Mouse (Mus musculus) midbrain, postnatal 0 days (tissue): ENCODE results near the gene Fam71f1. TPM values are rescaled to one million over a fixed set of nuclear protein-coding genes. Genes with fewer than 3 reads are reported as not detected.
A peak's percentile ranks its signal among the peaks of the same experiment; 100 is the strongest.

Source experiments
- ATAC-seq: fragments of 200-750 bp; cut with Nextera tagmentation; 2 replicates; pipeline ENCODE4 v1.8.0; 2017; ENCODE audit warnings: moderate number of reproducible peaks, mild to moderate bottlenecking, moderate TSS enrichment, moderate library complexity; ENCODE audit not compliant: low FRiP score
- DNase-seq: peaks from one replicate; pipeline ENCODE4 v3.0.0-alpha.2; 2015; ENCODE audit warnings: low spot score
- H3K27ac ChIP-seq: fragments of 300-500 bp; sonication (generic); 2 replicates; pipeline ENCODE4 v1.5.1; 2014; ENCODE audit warnings: low read depth, mild to moderate bottlenecking, low read length, mixed read lengths
- H3K27me3 ChIP-seq: fragments of 300-500 bp; sonication (generic); 2 replicates; pipeline ENCODE4 v1.6.1; 2014; ENCODE audit warnings: low read length, control low read depth, mixed read lengths; ENCODE audit not compliant: insufficient read depth
- H3K36me3 ChIP-seq: fragments of 300-500 bp; sonication (generic); 2 replicates; pipeline ENCODE4 v1.6.1; 2014; ENCODE audit warnings: low read length, control low read depth, mixed read lengths; ENCODE audit not compliant: insufficient read depth
- H3K4me1 ChIP-seq: fragments of 300-500 bp; sonication (generic); 2 replicates; pipeline ENCODE4 v1.6.1; 2014; ENCODE audit warnings: mild to moderate bottlenecking, control low read depth, antibody characterized with exemption, low read length, mixed read lengths; ENCODE audit not compliant: insufficient read depth
- H3K4me2 ChIP-seq: fragments of 300-500 bp; sonication (generic); 2 replicates; pipeline ENCODE4 v1.6.1; 2014; ENCODE audit warnings: low read depth, mild to moderate bottlenecking, low read length, mixed read lengths; ENCODE audit not compliant: poor library complexity, severe bottlenecking
- H3K4me3 ChIP-seq: fragments of 300-500 bp; sonication (generic); 2 replicates; pipeline ENCODE4 v1.5.1; 2014; ENCODE audit warnings: low read depth, mild to moderate bottlenecking, low read length, moderate library complexity
- H3K9ac ChIP-seq: fragments of 300-500 bp; sonication (generic); replicated peaks from 2 replicates; pipeline ENCODE4 v1.6.1; 2014; ENCODE audit warnings: mild to moderate bottlenecking, low read length, moderate library complexity, mixed read lengths; ENCODE audit not compliant: poor library complexity, severe bottlenecking
- H3K9me3 ChIP-seq: fragments of 300-500 bp; sonication (generic); 2 replicates; pipeline ENCODE4 v1.6.1; 2016; ENCODE audit warnings: low read length, control low read depth
- CTCF ChIP-seq: IDR thresholded peaks from 2 replicates; pipeline ENCODE4 v1.5.1; 2016; ENCODE audit warnings: antibody characterized with exemption, mild to moderate bottlenecking
- WGBS: fragments of 180-500 bp; shearing (Covaris S2); extraction: QIAGEN DNeasy Blood & Tissue Kit; methylation state at CpG from one replicate; pipeline ENCODE4 v1.1.7; 2014; 5-methylcytosine and 5-hydroxymethylcytosine counted together
- polyA plus RNA-seq: library from polyadenylated mRNA; unstranded; fragments of >200 nt; fragmentation: Nextera tagmentation; extraction: Ambion mirVana; gene quantifications from 2 replicates; pipeline ENCODE4 v1.2.1, GENCODE M21; 2015
- total RNA-seq: library from RNA; depleted of rRNA; stranded (reverse); fragments of >200 nt; gene quantifications from 2 replicates; pipeline ENCODE4 v1.2.3, GENCODE M21; 2014; rRNA removed

Fam71f1 gene
- total and polyA plus RNA-seq, 2 experiments from 2014 or later = not detected

DNA sequence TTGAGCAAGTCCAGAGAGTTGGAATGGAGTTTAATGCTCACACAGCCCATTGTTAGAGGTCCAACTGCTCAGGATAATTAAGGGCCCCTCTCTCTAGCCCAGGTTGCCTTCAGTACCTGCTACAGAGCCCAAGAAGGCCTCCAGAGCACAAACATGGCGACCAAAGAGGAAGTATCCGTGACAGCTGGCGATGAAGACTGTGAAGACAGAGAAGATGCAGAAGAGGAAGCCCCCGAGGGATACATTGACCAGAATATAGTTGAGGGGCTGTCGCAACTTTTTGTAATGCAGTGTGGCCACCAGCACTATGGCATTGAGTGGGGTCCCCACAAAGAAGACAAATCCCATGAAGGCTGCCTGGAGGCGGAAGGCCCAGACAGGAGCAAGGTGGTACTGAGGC is 61.0 kb downstream of the Fam71f1 start:
- WGBS = 95% methylated on average over 6 of the region's 6 CpGs
- TF ChIP-seq CTCF = no peak
- Histone ChIP-seq H3K9me3 (no peaks in the 10 kb centered on the region), H3K27ac (no peak overlapping the region), H3K4me2 (no peak overlapping the region), H3K4me3 (no peak overlapping the region), H3K36me3 (peaks cover 21% of the 10 kb centered on the region), H3K4me1 (no peaks in the 10 kb centered on the region), H3K9ac (no peak overlapping the region), H3K27me3 (no peaks in the 10 kb centered on the region)
- DNase-seq (no peak), ATAC-seq (no peak)

GRCm38 (mm10) chr6:29382442-29382841 is 63.5 kb downstream of the Fam71f1 start:
- no peak overlapping the region for H3K4me2 ChIP-seq
- H3K36me3 ChIP-seq = peaks cover 9% of the 10 kb centered on the region; the same call in 1 of the 2 replicates
- no peak overlapping the region for H3K27ac ChIP-seq
- DNase-seq (peak; percentile 22), ATAC-seq (0 out of 2 replicates have a peak, but pooled peaks have one; percentile 58)
- H3K4me1 ChIP-seq = no peaks in the 10 kb centered on the region
- WGBS = 24% methylated on average over 2 of the region's 2 CpGs
- no peak overlapping the region for H3K9ac ChIP-seq
- H3K4me3 ChIP-seq = no peak overlapping the region
- TF ChIP-seq CTCF = no peak
- no peaks in the 10 kb centered on the region for H3K9me3 ChIP-seq
- no peaks in the 10 kb centered on the region; the same call in 1 of the 2 replicates for H3K27me3 ChIP-seq

Other genes with a start within 250 kb of the Fam71f1 start
- gene Rbm28, start 154.1 kb upstream of the Fam71f1 start, total RNA-seq = 17.8 and 25.2 TPM in 2 replicates
- gene Rbm28, start 154.1 kb upstream of the Fam71f1 start, polyA plus RNA-seq = 18.8 and 20.9 TPM in 2 replicates
- gene Prrt4, start 139.6 kb upstream of the Fam71f1 start, total RNA-seq = 31.9 and 40.2 TPM in 2 replicates
- 15.4 and 16.6 TPM in 2 replicates for gene Prrt4, start 139.6 kb upstream of the Fam71f1 start, polyA plus RNA-seq
- 35.6 and 37.5 TPM in 2 replicates for gene Impdh1, start 102.8 kb upstream of the Fam71f1 start, total RNA-seq
- 60.6 and 62.1 TPM in 2 replicates for gene Impdh1, start 102.8 kb upstream of the Fam71f1 start, polyA plus RNA-seq
- gene Hilpda, start 46.7 kb upstream of the Fam71f1 start, total RNA-seq = 14.4 and 21.2 TPM in 2 replicates
- gene Hilpda, start 46.7 kb upstream of the Fam71f1 start, polyA plus RNA-seq = 24.2 and 25.4 TPM in 2 replicates
- gene Fam71f2, start 39.5 kb upstream of the Fam71f1 start, total RNA-seq = 0.44 and 0.52 TPM in 2 replicates
- gene Fam71f2, start 39.5 kb upstream of the Fam71f1 start, polyA plus RNA-seq = 0.52 and 0.58 TPM in 2 replicates
- gene Calu, start 28.9 kb downstream of the Fam71f1 start, total RNA-seq = 124 and 142 TPM in 2 replicates
- 124 and 131 TPM in 2 replicates for gene Calu, start 28.9 kb downstream of the Fam71f1 start, polyA plus RNA-seq
- gene Opn1sw, start 69.3 kb downstream of the Fam71f1 start, total RNA-seq = 0.11 and 0.14 TPM in 2 replicates
- gene Opn1sw, start 69.3 kb downstream of the Fam71f1 start, polyA plus RNA-seq = 0.15 and 0.56 TPM in 2 replicates
- gene Ccdc136, start 77.2 kb downstream of the Fam71f1 start, total RNA-seq = 54.4 and 77.6 TPM in 2 replicates
- gene Ccdc136, start 77.2 kb downstream of the Fam71f1 start, polyA plus RNA-seq = 50.8 and 51.9 TPM in 2 replicates
- 11.1 and 12.0 TPM in 2 replicates for gene Flnc, start 114.1 kb downstream of the Fam71f1 start, total RNA-seq
- gene Flnc, start 114.1 kb downstream of the Fam71f1 start, polyA plus RNA-seq = 1.2 and 1.4 TPM in 2 replicates
- 262 and 302 TPM in 2 replicates for gene Atp6v1f, start 148.6 kb downstream of the Fam71f1 start, total RNA-seq
- gene Atp6v1f, start 148.6 kb downstream of the Fam71f1 start, polyA plus RNA-seq = 361 and 388 TPM in 2 replicates
- gene Atp6v1fnb, start 152.3 kb downstream of the Fam71f1 start, total RNA-seq = 2.6 TPM in 1 of 2 replicates, not detected in the other
- gene Atp6v1fnb, start 152.3 kb downstream of the Fam71f1 start, polyA plus RNA-seq = 0.32 and 0.72 TPM in 2 replicates
- 16.3 and 27.0 TPM in 2 replicates for gene Kcp, start 188.8 kb downstream of the Fam71f1 start, total RNA-seq
- 8.9 and 9.0 TPM in 2 replicates for gene Kcp, start 188.8 kb downstream of the Fam71f1 start, polyA plus RNA-seq
- gene Irf5, start 207.5 kb downstream of the Fam71f1 start, total RNA-seq = 3.2 and 3.5 TPM in 2 replicates
- gene Irf5, start 207.5 kb downstream of the Fam71f1 start, polyA plus RNA-seq = 1.7 and 2.0 TPM in 2 replicates